Mouse (Mus musculus): ENCODE results near the gene Slc25a13.

DNA sequence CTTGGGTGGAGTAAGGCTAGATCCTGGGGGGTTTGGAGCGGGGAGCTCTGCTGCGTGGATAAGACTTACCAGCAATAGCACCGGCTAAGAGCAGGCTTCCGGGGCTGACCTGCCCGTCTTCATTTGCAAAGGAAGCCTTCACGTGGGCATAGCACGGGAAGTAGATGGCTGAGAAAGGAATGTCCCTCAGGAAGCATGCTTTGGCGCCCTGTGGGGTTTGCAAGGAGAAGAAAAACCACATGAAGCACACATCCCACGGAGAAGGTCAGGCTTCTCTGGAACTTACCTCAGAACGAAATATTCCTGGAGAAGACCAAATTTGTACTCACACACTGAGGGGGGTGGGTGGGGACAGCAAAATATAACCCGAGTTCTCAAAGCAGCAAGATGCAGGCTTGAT lies 164.3 kb downstream of the Slc25a13 start:
- TF ChIP-seq CTCF (IDR thresholded peaks at IDR 0.05; ENCODE audit: borderline replicate concordance, extremely low read depth, insufficient read depth, insufficient read length) (no peak), POLR2A (IDR thresholded peaks at IDR 0.05; ENCODE audit: borderline replicate concordance, extremely low read depth, insufficient read depth, insufficient read length, poor library complexity, severe bottlenecking) (no peak)

Data from brain, embryonic 14.5 days (tissue).